Mouse (Mus musculus) urinary bladder, adult 2 months (tissue): ENCODE data around the gene Ssbp4. TPM values are rescaled to one million over a fixed set of nuclear protein-coding genes. Genes with fewer than 3 reads are reported as not detected.

Experiments
- DNase-seq: peaks from one replicate; pipeline ENCODE4 v3.0.0; 2022; ENCODE audit warnings: low spot score
- polyA plus RNA-seq: library from polyadenylated mRNA; depleted of rRNA; stranded (reverse); fragments of >200 nt; gene quantifications from 2 replicates; pipeline ENCODE4 v1.2.3, GENCODE M21; 2012; rRNA removed

The Ssbp4 gene
- 73.5 and 74.6 TPM in 2 replicates for polyA plus RNA-seq

- DNase-seq, result no peak
Measured at GRCm38 (mm10) chr8:70608749-70609367, at the start of gene Ssbp4. Gene Ssbp4, minus strand, starts transcription at chr8:70608872.

GRCm38 (mm10) chr8:70657739-70658138, 49.1 kb upstream of the Ssbp4 start:
- DNase-seq, result no peak

- DNase-seq, result no peak
Measured at GRCm38 (mm10) chr8:70657214-70657613, 48.5 kb upstream of the Ssbp4 start.

- DNase-seq, result no peak
Measured at GRCm38 (mm10) chr8:70656193-70656790, 47.6 kb upstream of the Ssbp4 start.

- DNase-seq, result no peak
Measured at GRCm38 (mm10) chr8:70655469-70655868, 46.8 kb upstream of the Ssbp4 start.

- no peak for DNase-seq
Measured at GRCm38 (mm10) chr8:70654121-70654520, 45.4 kb upstream of the Ssbp4 start.

- no peak for DNase-seq
Measured at GRCm38 (mm10) chr8:70653226-70653625, 44.6 kb upstream of the Ssbp4 start.

GRCm38 (mm10) chr8:70650351-70650750, 41.7 kb upstream of the Ssbp4 start:
- no peak for DNase-seq

GRCm38 (mm10) chr8:70649324-70649723, 40.7 kb upstream of the Ssbp4 start:
- DNase-seq, result no peak

GRCm38 (mm10) chr8:70648921-70649320, 40.2 kb upstream of the Ssbp4 start:
- no peak for DNase-seq

- no peak for DNase-seq
Measured at GRCm38 (mm10) chr8:70648164-70648442, 39.4 kb upstream of the Ssbp4 start.

GRCm38 (mm10) chr8:70647343-70648163, 38.9 kb upstream of the Ssbp4 start:
- DNase-seq, result no peak

GRCm38 (mm10) chr8:70646775-70647174, 38.1 kb upstream of the Ssbp4 start:
- DNase-seq, result no peak

- DNase-seq, result no peak
Measured at GRCm38 (mm10) chr8:70646369-70646768, 37.7 kb upstream of the Ssbp4 start.

- no peak for DNase-seq
Measured at GRCm38 (mm10) chr8:70645501-70646224, 37.0 kb upstream of the Ssbp4 start.

- no peak for DNase-seq
Measured at GRCm38 (mm10) chr8:70644065-70644464, 35.4 kb upstream of the Ssbp4 start.

- no peak for DNase-seq
Measured at GRCm38 (mm10) chr8:70643019-70643418, 34.3 kb upstream of the Ssbp4 start.

- DNase-seq, result no peak
Measured at GRCm38 (mm10) chr8:70638752-70639151, 30.1 kb upstream of the Ssbp4 start.

- no peak for DNase-seq
Measured at GRCm38 (mm10) chr8:70636838-70637237, 28.2 kb upstream of the Ssbp4 start.

GRCm38 (mm10) chr8:70635527-70635926, 26.9 kb upstream of the Ssbp4 start:
- no peak for DNase-seq

- no peak for DNase-seq
Measured at GRCm38 (mm10) chr8:70634066-70634465, 25.4 kb upstream of the Ssbp4 start.

GRCm38 (mm10) chr8:70632346-70632892, 23.7 kb upstream of the Ssbp4 start, which contains the start of gene Gdf15:
Gene Gdf15, minus strand, starts transcription at chr8:70632456.
- no peak for DNase-seq
